Mouse (Mus musculus): ENCODE results near the gene Irs1.

DNA sequence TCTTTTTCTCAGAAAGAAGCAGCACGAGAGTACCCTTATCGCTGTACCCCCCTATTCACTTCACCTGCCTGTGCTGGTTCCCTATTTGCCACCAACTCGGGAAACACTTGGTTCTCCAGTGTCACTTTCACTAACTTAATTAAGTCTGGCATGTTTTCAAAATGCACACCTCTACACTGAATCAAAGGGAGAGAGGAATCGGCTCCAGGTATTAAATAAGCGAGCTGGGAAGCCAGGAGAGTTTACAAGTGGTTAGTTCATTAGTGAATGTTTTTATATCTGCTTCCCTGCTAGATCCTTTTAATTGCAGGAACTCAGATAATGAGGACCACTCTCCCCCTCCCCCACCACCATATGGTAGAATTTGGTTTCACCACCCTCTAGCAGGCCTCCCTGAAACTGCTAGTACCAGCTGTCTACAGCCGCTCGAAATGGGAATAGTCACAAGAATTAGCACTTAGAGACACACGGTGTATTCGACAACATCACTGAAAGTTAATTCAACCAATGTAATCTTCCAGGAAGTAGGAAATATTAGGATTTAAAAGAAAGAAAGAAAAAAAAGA, 30.1 kb downstream of the Irs1 start:
- TF ChIP-seq POLR2AphosphoS2 (IDR thresholded peaks at IDR 0.05; ENCODE audit: low read depth, low read length) (no peak), SMC3 (IDR thresholded peaks at IDR 0.05; ENCODE audit: low read depth, low read length) (no peak), MYC (IDR thresholded peaks at IDR 0.05; ENCODE audit: low read depth, low read length) (no peak), CTCF (conservative IDR thresholded peaks at IDR 0.05 in 1 of 2, IDR thresholded peaks at IDR 0.05 in 1 of 2; ENCODE audit: low read depth in 2 of 2, low read length in 2 of 2) (no peak)

Measured in CH12.LX (cell line).